Mouse (Mus musculus) heart, adult 2 months (tissue): ENCODE measurements around the gene Adamtsl1.

ENCODE experiments used
- EP300 ChIP-seq: fragments of 200-500 bp; IDR thresholded peaks from 2 replicates; pipeline ENCODE4 v1.6.1; 2011; ENCODE audit warnings: low read depth, low read length, control low read depth; ENCODE audit not compliant: insufficient read depth
- POLR2A ChIP-seq: fragments of 200-500 bp; IDR thresholded peaks from 2 replicates; pipeline ENCODE4 v1.6.1; 2011; ENCODE audit warnings: mild to moderate bottlenecking, low read depth, low read length, control low read depth; ENCODE audit not compliant: insufficient read depth

GRCm38 (mm10) chr4:86407200-86407527 is 893.2 kb downstream of the Adamtsl1 start:
- TF ChIP-seq EP300 (no peak), POLR2A (no peak)
